Mouse (Mus musculus) MEL (cell line): ENCODE measurements at regions not wholly inside any gene's neighbourhood (a gene's known extent, or its start where the extent isn't known, plus 50 kb on each side); places are given as distances from the start of the nearest gene placed in this dataset.

ENCODE experiments used
- DNase-seq: peaks from one replicate; pipeline ENCODE4 v3.0.0; 2011; ENCODE audit warnings: low read depth, low spot score
- H3K27ac ChIP-seq: 2 replicates; pipeline ENCODE4 v1.5.1; 2012; ENCODE audit warnings: low read depth, mild to moderate bottlenecking, control low read depth, low read length, moderate library complexity; ENCODE audit not compliant: control insufficient read depth
- H3K27me3 ChIP-seq, 2 experiments: fragments of 150-350 bp in 1 of 2; sonication (generic) in 1 of 2; 2 replicates each; pipeline ENCODE4 v1.6.1; 2012; ENCODE audit warnings: low read length in 2 of 2, mild to moderate bottlenecking in 2 of 2, improper control_type of control experiment in 1 of 2, moderate library complexity in 1 of 2; ENCODE audit not compliant: insufficient read depth in 2 of 2, control insufficient read depth in 1 of 2
- H3K36me3 ChIP-seq, 2 experiments: 2 replicates each; pipeline ENCODE4 v1.6.1; 2012 to 2014; ENCODE audit warnings: low read length in 2 of 2, improper control_type of control experiment in 1 of 2, inconsistent platforms in 1 of 2, mild to moderate bottlenecking in 1 of 2; ENCODE audit not compliant: insufficient read depth in 2 of 2, control insufficient read depth in 1 of 2
- H3K4me1 ChIP-seq, 2 experiments: fragments of 150-350 bp in 1 of 2; sonication (generic) in 1 of 2; 2 replicates each; pipeline ENCODE4 v1.6.1; 2012; ENCODE audit warnings: low read length in 2 of 2, improper control_type of control experiment in 1 of 2, mild to moderate bottlenecking in 1 of 2; ENCODE audit not compliant: insufficient read depth in 2 of 2, control insufficient read depth in 1 of 2
- H3K4me3 ChIP-seq, 2 experiments: fragments of 150-350 bp in 1 of 2; sonication (generic) in 1 of 2; 2 replicates each; pipeline ENCODE4 v1.5.1; 2012; ENCODE audit warnings: low read depth in 2 of 2, low read length in 2 of 2, mild to moderate bottlenecking in 2 of 2, moderate library complexity in 2 of 2, control low read depth in 1 of 2, improper control_type of control experiment in 1 of 2; ENCODE audit not compliant: control insufficient read depth in 1 of 2, insufficient read depth in 1 of 2
- H3K79me2 ChIP-seq: 2 replicates; pipeline ENCODE4 v1.6.1; 2012; ENCODE audit warnings: mild to moderate bottlenecking, low read length, moderate library complexity; ENCODE audit not compliant: control insufficient read depth, poor library complexity, insufficient read depth
- H3K9ac ChIP-seq: 2 replicates; pipeline ENCODE4 v1.6.1; 2012; ENCODE audit warnings: low read depth, mild to moderate bottlenecking, control low read depth, low read length, moderate library complexity; ENCODE audit not compliant: control insufficient read depth, poor library complexity, severe bottlenecking
- H3K9me3 ChIP-seq: fragments of 150-350 bp; sonication (generic); replicated peaks from 2 replicates; pipeline ENCODE4 v1.6.1; 2012; ENCODE audit warnings: mild to moderate bottlenecking, low read length, improper control_type of control experiment, moderate library complexity; ENCODE audit not compliant: insufficient read depth
- BHLHE40 ChIP-seq: IDR thresholded peaks from 2 replicates; pipeline ENCODE4 v1.6.1; 2012; ENCODE audit warnings: low read depth, mild to moderate bottlenecking, inconsistent platforms, low read length, improper control_type of control experiment, borderline replicate concordance
- CHD1 ChIP-seq: IDR thresholded peaks from 2 replicates; pipeline ENCODE4 v1.6.1; 2012; ENCODE audit warnings: low read depth, mild to moderate bottlenecking, inconsistent platforms, low read length, improper control_type of control experiment
- CHD2 ChIP-seq: IDR thresholded peaks from 2 replicates; pipeline ENCODE4 v1.6.1; 2011; ENCODE audit warnings: low read length, improper control_type of control experiment
- CTCF ChIP-seq, 3 experiments: IDR thresholded peaks in 2 of 3; conservative IDR thresholded peaks in 1 of 3; 2 replicates each; pipeline ENCODE4 v1.5.1; 2011 to 2012; ENCODE audit warnings: low read length in 3 of 3, low read depth in 2 of 3, mild to moderate bottlenecking in 2 of 3, improper control_type of control experiment in 1 of 3, inconsistent platforms in 1 of 3, mixed read lengths in 1 of 3, moderate library complexity in 1 of 3; ENCODE audit not compliant: control insufficient read depth in 1 of 3, insufficient read depth in 1 of 3, poor library complexity in 1 of 3, severe bottlenecking in 1 of 3
- E2F4 ChIP-seq: IDR thresholded peaks from 2 replicates; pipeline ENCODE4 v1.6.1; 2011; ENCODE audit warnings: low read depth, low read length, improper control_type of control experiment, borderline replicate concordance
- GABPA ChIP-seq: IDR thresholded peaks from 2 replicates; pipeline ENCODE4 v1.6.1; 2012; ENCODE audit warnings: low read depth, mild to moderate bottlenecking, inconsistent platforms, low read length, improper control_type of control experiment, moderate library complexity
- GATA1 ChIP-seq: IDR thresholded peaks from 2 replicates; pipeline ENCODE4 v1.6.1; 2011; ENCODE audit warnings: low read depth, low read length, improper control_type of control experiment
- HCFC1 ChIP-seq: IDR thresholded peaks from 2 replicates; pipeline ENCODE4 v1.6.1; 2012; ENCODE audit warnings: low read depth, mild to moderate bottlenecking, inconsistent platforms, low read length, improper control_type of control experiment, moderate library complexity
- JUND ChIP-seq: IDR thresholded peaks from 2 replicates; pipeline ENCODE4 v1.6.1; 2011; ENCODE audit warnings: low read depth, mild to moderate bottlenecking, improper control_type of control experiment, low read length
- KAT2A ChIP-seq: conservative IDR thresholded peaks from 2 replicates; pipeline ENCODE4 v1.6.1; 2012; ENCODE audit warnings: low read depth, low read length, improper control_type of control experiment, inconsistent platforms
- MAFK ChIP-seq: IDR thresholded peaks from 2 replicates; pipeline ENCODE4 v1.6.1; 2011; ENCODE audit warnings: low read depth, mild to moderate bottlenecking, low read length, improper control_type of control experiment, borderline replicate concordance
- MAZ ChIP-seq: IDR thresholded peaks from 2 replicates; pipeline ENCODE4 v1.6.1; 2012; ENCODE audit warnings: low read depth, mild to moderate bottlenecking, inconsistent platforms, low read length, improper control_type of control experiment
- MEF2A ChIP-seq: IDR thresholded peaks from 2 replicates; pipeline ENCODE4 v1.6.1; 2014; ENCODE audit warnings: low read depth, mild to moderate bottlenecking, inconsistent platforms, low read length, improper control_type of control experiment; ENCODE audit not compliant: poor library complexity, insufficient replicate concordance, severe bottlenecking; ENCODE audit errors: extremely low read depth
- MYB ChIP-seq: IDR thresholded peaks from 2 replicates; pipeline ENCODE4 v1.6.1; 2011; ENCODE audit warnings: mild to moderate bottlenecking, low read depth, low read length, improper control_type of control experiment
- MYC ChIP-seq: IDR thresholded peaks from 2 replicates; pipeline ENCODE4 v1.6.1; 2011; ENCODE audit warnings: low read depth, mild to moderate bottlenecking, low read length, improper control_type of control experiment, moderate library complexity
- NELFE ChIP-seq: IDR thresholded peaks from 2 replicates; pipeline ENCODE4 v1.6.1; 2011; ENCODE audit warnings: low read depth, low read length, improper control_type of control experiment
- POLR2A ChIP-seq, 2 experiments: IDR thresholded peaks; 2 replicates each; pipeline ENCODE4 v1.6.1; 2011 to 2012; ENCODE audit warnings: low read length in 2 of 2, mild to moderate bottlenecking in 2 of 2, control low read depth in 1 of 2, improper control_type of control experiment in 1 of 2, low read depth in 1 of 2, moderate library complexity in 1 of 2; ENCODE audit not compliant: control insufficient read depth in 1 of 2, insufficient read depth in 1 of 2, poor library complexity in 1 of 2
- POLR2AphosphoS5 ChIP-seq: IDR thresholded peaks from 2 replicates; pipeline ENCODE4 v1.6.1; 2012; ENCODE audit warnings: low read depth, borderline replicate concordance, mild to moderate bottlenecking, inconsistent platforms, low read length, moderate library complexity, mixed read lengths
- RCOR1 ChIP-seq: IDR thresholded peaks from 2 replicates; pipeline ENCODE4 v1.6.1; 2012; ENCODE audit warnings: low read depth, mild to moderate bottlenecking, inconsistent platforms, low read length, improper control_type of control experiment
- TAL1 ChIP-seq: IDR thresholded peaks from 2 replicates; pipeline ENCODE4 v1.6.1; 2012; ENCODE audit warnings: mild to moderate bottlenecking, inconsistent platforms, low read length, moderate library complexity, mixed read lengths
- TBP ChIP-seq: IDR thresholded peaks from 2 replicates; pipeline ENCODE4 v1.8.0; 2011; ENCODE audit warnings: low read depth, low read length, improper control_type of control experiment
- TCF12 ChIP-seq: IDR thresholded peaks from 2 replicates; pipeline ENCODE4 v1.6.1; 2014; ENCODE audit warnings: low read depth, mild to moderate bottlenecking, inconsistent platforms, low read length, improper control_type of control experiment, moderate library complexity
- USF2 ChIP-seq, 2 experiments: IDR thresholded peaks; 2 replicates each; pipeline ENCODE4 v1.6.1; 2011 to 2012; ENCODE audit warnings: improper control_type of control experiment in 2 of 2, low read length in 2 of 2, borderline replicate concordance in 1 of 2, inconsistent platforms in 1 of 2, low read depth in 1 of 2, mild to moderate bottlenecking in 1 of 2; ENCODE audit not compliant: insufficient read depth in 1 of 2
- ZKSCAN1 ChIP-seq: IDR thresholded peaks from 2 replicates; pipeline ENCODE4 v1.6.1; 2012; ENCODE audit warnings: low read depth, mild to moderate bottlenecking, inconsistent platforms, low read length, improper control_type of control experiment, moderate library complexity
- ZMIZ1 ChIP-seq: IDR thresholded peaks from 2 replicates; pipeline ENCODE4 v1.6.1; 2012; ENCODE audit warnings: low read depth, mild to moderate bottlenecking, inconsistent platforms, low read length, improper control_type of control experiment, moderate library complexity
- ZNF384 ChIP-seq: IDR thresholded peaks from 2 replicates; pipeline ENCODE4 v1.6.1; 2012; ENCODE audit warnings: low read depth, mild to moderate bottlenecking, inconsistent platforms, low read length, improper control_type of control experiment

DNA sequence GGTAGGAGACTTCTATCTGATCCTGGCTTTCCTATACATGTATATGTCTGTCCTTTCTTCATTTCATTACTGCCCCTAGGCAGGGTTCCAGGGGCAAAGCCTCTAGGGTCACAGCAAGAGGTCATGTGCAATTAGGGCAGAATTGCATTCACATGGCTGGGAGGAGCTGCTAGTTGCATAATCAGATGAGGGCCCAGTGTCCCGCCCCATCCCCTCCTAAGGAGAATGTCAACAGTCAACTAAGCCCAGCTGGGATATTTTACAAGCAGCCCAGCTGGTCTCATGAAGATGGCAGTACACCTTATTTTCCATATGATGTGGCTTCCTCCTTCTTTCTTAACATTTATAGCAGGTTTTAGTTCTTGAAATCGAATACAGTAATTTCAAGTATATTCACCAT, 273.3 kb upstream of the Irx5 start:
- TF ChIP-seq CTCF (IDR thresholded peaks at IDR 0.05 in 2 of 3, conservative IDR thresholded peaks at IDR 0.05 in 1 of 3; ENCODE audit: control insufficient read depth in 1 of 3, insufficient read depth in 1 of 3, low read depth in 2 of 3, low read length in 3 of 3, poor library complexity in 1 of 3, severe bottlenecking in 1 of 3): no peak
- TF ChIP-seq USF2 (IDR thresholded peaks at IDR 0.05; ENCODE audit: borderline replicate concordance in 1 of 2, insufficient read depth in 1 of 2, low read depth in 1 of 2, low read length in 2 of 2): no peak
- TF ChIP-seq RCOR1: no peak
- no peak for TF ChIP-seq POLR2A (IDR thresholded peaks at IDR 0.05; ENCODE audit: control insufficient read depth in 1 of 2, insufficient read depth in 1 of 2, low read depth in 1 of 2, low read length in 2 of 2, poor library complexity in 1 of 2)
- no peak for TF ChIP-seq MAFK
- no peak for TF ChIP-seq GABPA
- TF ChIP-seq KAT2A: no peak
- TF ChIP-seq GATA1: no peak
- no peak for TF ChIP-seq POLR2AphosphoS5
- no peak for TF ChIP-seq MYC
- no peak for TF ChIP-seq BHLHE40
- TF ChIP-seq TBP: no peak
- TF ChIP-seq ZKSCAN1: no peak
- TF ChIP-seq, all 39 proteins: peak for 0
- Histone ChIP-seq H3K27ac (no peak overlapping the region), H3K36me3 (no peaks in the 10 kb centered on the region), H3K4me3 (no peak overlapping the region), H3K27me3 (no peaks in the 10 kb centered on the region), H3K9me3 (no peaks in the 10 kb centered on the region), H3K9ac (no peak overlapping the region), H3K4me1 (no peaks in the 10 kb centered on the region), H3K79me2 (no peaks in the 10 kb centered on the region)
- no peak for DNase-seq

DNA sequence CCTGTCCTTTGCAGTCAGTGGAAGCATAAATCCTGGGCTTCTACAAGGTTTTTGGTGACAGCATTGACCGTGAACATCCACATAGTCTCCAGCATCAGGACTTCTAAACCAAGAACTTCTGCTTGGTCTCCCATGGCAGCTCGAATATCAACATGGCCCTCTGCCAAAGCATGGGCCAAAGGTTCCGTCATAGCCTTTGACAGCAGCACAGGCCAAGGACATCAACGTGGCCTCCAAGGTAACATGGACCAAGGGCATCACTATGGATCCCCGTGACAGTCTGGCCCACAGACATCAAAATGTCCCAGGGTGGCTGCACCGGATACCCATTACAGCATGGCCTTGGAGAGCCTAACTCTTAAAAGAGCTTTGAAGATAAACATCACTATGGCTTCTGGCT, 275.5 kb upstream of the Irx5 start:
- TF ChIP-seq ZMIZ1 (no peak), ZNF384 (no peak), GATA1 (no peak), TBP (no peak), MAZ (no peak), JUND (no peak), HCFC1 (no peak), TAL1 (no peak), CHD2 (no peak), CHD1 (no peak), E2F4 (no peak), TCF12 (no peak), MEF2A (no peak), RCOR1 (no peak), GABPA (no peak), POLR2A (IDR thresholded peaks at IDR 0.05; ENCODE audit: control insufficient read depth in 1 of 2, insufficient read depth in 1 of 2, low read depth in 1 of 2, low read length in 2 of 2, poor library complexity in 1 of 2) (no peak), MYB (no peak), NELFE (no peak)
- no peaks in the 10 kb centered on the region for H3K4me1 ChIP-seq
- no peaks in the 10 kb centered on the region for H3K27me3 ChIP-seq
- no peak overlapping the region for H3K9ac ChIP-seq
- no peaks in the 10 kb centered on the region for H3K79me2 ChIP-seq
- no peak for DNase-seq
- no peaks in the 10 kb centered on the region for H3K36me3 ChIP-seq
- no peak overlapping the region for H3K4me3 ChIP-seq
- no peak overlapping the region for H3K27ac ChIP-seq
- H3K9me3 ChIP-seq: no peaks in the 10 kb centered on the region
